Mouse (Mus musculus) ES-E14 (cell line): ENCODE data around the gene Dab1. TPM values are rescaled to one million over a fixed set of nuclear protein-coding genes. Genes with fewer than 3 reads are reported as not detected.

Experiments used
- DNase-seq: peaks from one replicate; pipeline ENCODE4 v3.0.0-alpha.2; 2013; ENCODE audit warnings: low read depth, low spot score
- H3K27ac ChIP-seq: 2 replicates; pipeline ENCODE4 v1.5.1; 2012; ENCODE audit warnings: low read depth, mild to moderate bottlenecking, low read length, moderate library complexity, mixed read lengths; ENCODE audit not compliant: poor library complexity, insufficient read depth, severe bottlenecking
- H3K36me3 ChIP-seq: 2 replicates; pipeline ENCODE4 v1.6.1; 2012; ENCODE audit warnings: mild to moderate bottlenecking, low read length, moderate library complexity, mixed read lengths; ENCODE audit not compliant: control insufficient read depth, poor library complexity, insufficient read depth, severe bottlenecking
- H3K4me1 ChIP-seq, 2 experiments: fragments of 150-350 bp in 1 of 2; sonication (generic) in 1 of 2; 2 replicates each; pipeline ENCODE4 v1.6.1; 2012; ENCODE audit warnings: low read length in 2 of 2, mild to moderate bottlenecking in 1 of 2, mixed read lengths in 1 of 2; ENCODE audit not compliant: control insufficient read depth in 2 of 2, insufficient read depth in 2 of 2, poor library complexity in 1 of 2
- H3K4me3 ChIP-seq, 2 experiments: fragments of 150-350 bp in 1 of 2; sonication (generic) in 1 of 2; 2 replicates each; pipeline ENCODE4 v1.5.1; 2012; ENCODE audit warnings: low read length in 2 of 2, low read depth in 1 of 2, mild to moderate bottlenecking in 1 of 2, mixed read lengths in 1 of 2; ENCODE audit not compliant: insufficient read depth in 1 of 2, poor library complexity in 1 of 2, severe bottlenecking in 1 of 2
- H3K9ac ChIP-seq: 2 replicates; pipeline ENCODE4 v1.6.1; 2012; ENCODE audit warnings: low read depth, mild to moderate bottlenecking, low read length, mixed read lengths; ENCODE audit not compliant: poor library complexity, insufficient read depth, severe bottlenecking
- H3K9me3 ChIP-seq: fragments of 150-350 bp; sonication (generic); 2 replicates; pipeline ENCODE4 v1.6.1; 2012; ENCODE audit warnings: low read depth, mild to moderate bottlenecking, low read length; ENCODE audit not compliant: control insufficient read depth, insufficient read depth
- CHD2 ChIP-seq: IDR thresholded peaks from 2 replicates; pipeline ENCODE4 v1.6.1; 2014; ENCODE audit warnings: mild to moderate bottlenecking, low read depth, low read length, inconsistent platforms
- HCFC1 ChIP-seq: IDR thresholded peaks from 2 replicates; pipeline ENCODE4 v1.6.1; 2012; ENCODE audit warnings: low read length, inconsistent platforms, borderline replicate concordance; ENCODE audit not compliant: insufficient read depth
- MAFK ChIP-seq: IDR thresholded peaks from 2 replicates; pipeline ENCODE4 v1.6.1; 2014; ENCODE audit warnings: mild to moderate bottlenecking, low read depth, low read length, inconsistent platforms; ENCODE audit not compliant: insufficient read depth
- ZC3H11A ChIP-seq: IDR thresholded peaks from 2 replicates; pipeline ENCODE4 v1.6.1; 2012; ENCODE audit warnings: low read depth, mild to moderate bottlenecking, inconsistent platforms, low read length, borderline replicate concordance
- ZNF384 ChIP-seq: IDR thresholded peaks from 2 replicates; pipeline ENCODE4 v1.6.1; 2012; ENCODE audit warnings: low read depth, low read length, inconsistent platforms
- in situ Hi-C, 2 experiments: fragments of 600-800 bp; cut with MboI; formaldehyde crosslinking; loops; one replicate each; pipeline ENCODE4 v1.15.1; 2025; ENCODE audit warnings: low sequenced_read_pairs in 2 of 2, inconsistent platforms in 1 of 2; ENCODE audit not compliant: unreplicated experiment in 2 of 2
- total RNA-seq: library from RNA; depleted of rRNA; stranded (reverse); fragments of 300-350 nt; gene quantifications from 2 replicates; pipeline ENCODE4 v1.2.3, GENCODE M21; 2012

The Dab1 gene
- total RNA-seq, 1 experiment: 7.9 TPM

- in situ Hi-C loops: no loop called here
- DNase-seq: no peak
- TF ChIP-seq MAFK: no peak
- TF ChIP-seq ZNF384: no peak
- TF ChIP-seq HCFC1: no peak
- TF ChIP-seq CHD2: no peak
- TF ChIP-seq ZC3H11A: no peak
- no peaks in the 10 kb centered on the region for H3K9me3 ChIP-seq
- no peak overlapping the region for H3K4me3 ChIP-seq
- no peak overlapping the region for H3K27ac ChIP-seq
- H3K9ac ChIP-seq: no peak overlapping the region
- H3K36me3 ChIP-seq: no peaks in the 10 kb centered on the region
- H3K4me1 ChIP-seq: no peaks in the 10 kb centered on the region
These were observed 270.0 kb downstream of the Dab1 start for GRCm38 (mm10) chr4:103889110-103889509.

- H3K4me1 ChIP-seq: no peaks in the 10 kb centered on the region
- H3K9ac ChIP-seq: no peak overlapping the region
- H3K9me3 ChIP-seq: no peaks in the 10 kb centered on the region
- no peak overlapping the region for H3K4me3 ChIP-seq
- no peaks in the 10 kb centered on the region for H3K36me3 ChIP-seq
- in situ Hi-C loops: no loop called here
- no peak for DNase-seq
- H3K27ac ChIP-seq: no peak overlapping the region
- TF ChIP-seq HCFC1 (no peak), CHD2 (no peak), ZC3H11A (no peak), ZNF384 (no peak), MAFK (no peak)
These were observed 277.6 kb downstream of the Dab1 start for GRCm38 (mm10) chr4:103896806-103897205.

- TF ChIP-seq ZNF384 (no peak), HCFC1 (no peak), ZC3H11A (no peak), MAFK (no peak), CHD2 (no peak)
- Histone ChIP-seq H3K4me1 (no peaks in the 10 kb centered on the region), H3K4me3 (no peak overlapping the region), H3K9me3 (no peaks in the 10 kb centered on the region), H3K27ac (no peak overlapping the region), H3K36me3 (no peaks in the 10 kb centered on the region), H3K9ac (no peak overlapping the region)
- DNase-seq: no peak
- in situ Hi-C loops: no loop called here
These were observed 278.5 kb downstream of the Dab1 start for GRCm38 (mm10) chr4:103897702-103898101.

GRCm38 (mm10) chr4:103911441-103911840 is 292.3 kb downstream of the Dab1 start:
- H3K36me3 ChIP-seq: no peaks in the 10 kb centered on the region
- DNase-seq: no peak
- in situ Hi-C loops: no loop called here
- H3K4me1 ChIP-seq: no peaks in the 10 kb centered on the region
- H3K27ac ChIP-seq: no peak overlapping the region
- H3K4me3 ChIP-seq: no peak overlapping the region
- TF ChIP-seq ZC3H11A (no peak), ZNF384 (no peak), HCFC1 (no peak), CHD2 (no peak), MAFK (no peak)
- H3K9ac ChIP-seq: no peak overlapping the region
- H3K9me3 ChIP-seq: no peaks in the 10 kb centered on the region

- Histone ChIP-seq H3K4me1 (no peaks in the 10 kb centered on the region), H3K27ac (no peak overlapping the region), H3K36me3 (no peaks in the 10 kb centered on the region), H3K9me3 (no peaks in the 10 kb centered on the region), H3K4me3 (no peak overlapping the region), H3K9ac (no peak overlapping the region)
- TF ChIP-seq MAFK: no peak
- TF ChIP-seq CHD2: no peak
- TF ChIP-seq ZNF384: no peak
- no peak for TF ChIP-seq ZC3H11A
- no peak for TF ChIP-seq HCFC1
- no peak for DNase-seq
- in situ Hi-C loops: no loop called here
These were observed 292.9 kb downstream of the Dab1 start for GRCm38 (mm10) chr4:103912071-103912470.
